Mouse (Mus musculus) heart, embryonic 16.5 days (tissue): ENCODE data around the gene Il2ra. TPM values are rescaled to one million over a fixed set of nuclear protein-coding genes. Genes with fewer than 3 reads are reported as not detected.

Experiments used
- ATAC-seq: fragments of 200-750 bp; cut with Nextera tagmentation; replicated peaks from 2 replicates; pipeline ENCODE4 v1.8.0; 2017; ENCODE audit warnings: moderate number of reproducible peaks; ENCODE audit not compliant: insufficient read depth, low FRiP score; ENCODE audit errors: extremely low read depth
- H3K27ac ChIP-seq: fragments of 300-500 bp; sonication (generic); 2 replicates; pipeline ENCODE4 v1.5.1; 2014; ENCODE audit warnings: mild to moderate bottlenecking, low read length, control low read depth, moderate library complexity
- H3K27me3 ChIP-seq: fragments of 300-500 bp; sonication (generic); 2 replicates; pipeline ENCODE4 v1.6.1; 2014; ENCODE audit warnings: low read length, mixed read lengths; ENCODE audit not compliant: control insufficient read depth, insufficient read depth
- H3K36me3 ChIP-seq: fragments of 300-500 bp; sonication (generic); 2 replicates; pipeline ENCODE4 v1.6.1; 2014; ENCODE audit not compliant: control insufficient read depth, insufficient read depth
- H3K4me1 ChIP-seq: fragments of 300-500 bp; sonication (generic); 2 replicates; pipeline ENCODE4 v1.6.1; 2014; ENCODE audit warnings: low read length, mixed read lengths; ENCODE audit not compliant: control insufficient read depth, insufficient read depth
- H3K4me2 ChIP-seq: fragments of 300-500 bp; sonication (generic); 2 replicates; pipeline ENCODE4 v1.6.1; 2014; ENCODE audit warnings: low read depth, mild to moderate bottlenecking, control low read depth, low read length
- H3K4me3 ChIP-seq: fragments of 300-500 bp; sonication (generic); 2 replicates; pipeline ENCODE4 v1.5.1; 2014; ENCODE audit warnings: mild to moderate bottlenecking, control low read depth, low read length
- H3K9ac ChIP-seq: fragments of 300-500 bp; sonication (generic); 2 replicates; pipeline ENCODE4 v1.6.1; 2014; ENCODE audit warnings: low read length, control low read depth
- H3K9me3 ChIP-seq: fragments of 300-500 bp; sonication (generic); replicated peaks from 2 replicates; pipeline ENCODE4 v1.6.1; 2016; ENCODE audit warnings: low read length; ENCODE audit not compliant: control insufficient read depth
- WGBS: fragments of 180-500 bp; shearing (Covaris S2); extraction: QIAGEN DNeasy Blood & Tissue Kit; methylation state at CpG from one replicate; pipeline ENCODE4 v1.1.7; 2014; 5-methylcytosine and 5-hydroxymethylcytosine counted together
- polyA plus RNA-seq: library from polyadenylated mRNA; unstranded; fragments of >200 nt; fragmentation: Nextera tagmentation; extraction: Ambion mirVana; gene quantifications from 2 replicates; pipeline ENCODE4 v1.2.1, GENCODE M21; 2015

Il2ra gene
- polyA plus RNA-seq, 1 experiment from 2014 or later, result 21.2 TPM

DNA sequence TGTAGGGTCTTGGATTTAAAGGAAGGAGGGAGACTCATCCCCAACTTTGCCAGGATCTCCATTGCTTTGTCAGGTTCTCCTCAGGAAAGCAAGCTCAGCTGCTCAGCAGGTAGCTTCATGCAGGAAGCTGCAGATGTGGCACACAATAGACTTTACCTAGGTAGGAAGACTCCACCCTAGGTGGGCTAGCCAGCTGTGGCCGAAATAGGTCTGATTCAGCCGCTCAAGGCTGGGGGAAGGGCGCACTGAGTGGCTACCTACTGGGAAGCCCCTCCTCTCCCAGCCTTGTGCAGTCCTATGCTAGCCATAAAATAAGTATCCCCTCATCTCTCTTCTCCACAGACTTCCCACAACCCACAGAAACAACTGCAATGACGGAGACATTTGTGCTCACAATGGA lies 40.1 kb downstream of the Il2ra start:
- Histone ChIP-seq H3K4me1 (no peaks in the 10 kb centered on the region), H3K36me3 (no peaks in the 10 kb centered on the region), H3K27me3 (no peaks in the 10 kb centered on the region), H3K27ac (no peak overlapping the region), H3K9me3 (no peaks in the 10 kb centered on the region), H3K9ac (no peak overlapping the region), H3K4me3 (no peak overlapping the region), H3K4me2 (no peak overlapping the region)
- 67% methylated on average over 4 of the region's 4 CpGs for WGBS
- ATAC-seq, result no peak

DNA sequence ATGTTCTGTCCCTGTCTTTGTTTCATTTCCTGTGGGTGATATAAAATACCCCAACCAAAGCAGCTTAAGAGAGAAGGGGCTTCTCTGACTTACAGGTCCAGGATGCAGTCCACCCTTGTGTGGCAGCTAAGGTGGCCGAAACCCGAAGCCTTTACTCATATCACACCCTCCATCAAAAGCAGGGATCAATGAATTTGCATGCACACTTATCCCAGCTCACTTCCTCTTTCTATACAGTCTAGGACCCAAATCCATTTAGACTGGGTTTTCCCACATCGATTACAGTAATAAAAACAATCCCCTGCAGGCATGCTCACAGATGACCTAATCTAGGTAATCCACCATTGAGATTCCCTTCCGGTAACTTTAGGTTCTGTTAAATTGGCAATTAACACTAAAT lies 43.9 kb downstream of the Il2ra start:
- ATAC-seq, result no peak
- Histone ChIP-seq H3K4me1 (no peaks in the 10 kb centered on the region), H3K27ac (no peak overlapping the region), H3K27me3 (no peaks in the 10 kb centered on the region), H3K4me3 (no peak overlapping the region), H3K4me2 (no peak overlapping the region), H3K36me3 (no peaks in the 10 kb centered on the region), H3K9ac (no peak overlapping the region), H3K9me3 (no peaks in the 10 kb centered on the region)
- 75% methylated on average over 4 of the region's 4 CpGs for WGBS

DNA sequence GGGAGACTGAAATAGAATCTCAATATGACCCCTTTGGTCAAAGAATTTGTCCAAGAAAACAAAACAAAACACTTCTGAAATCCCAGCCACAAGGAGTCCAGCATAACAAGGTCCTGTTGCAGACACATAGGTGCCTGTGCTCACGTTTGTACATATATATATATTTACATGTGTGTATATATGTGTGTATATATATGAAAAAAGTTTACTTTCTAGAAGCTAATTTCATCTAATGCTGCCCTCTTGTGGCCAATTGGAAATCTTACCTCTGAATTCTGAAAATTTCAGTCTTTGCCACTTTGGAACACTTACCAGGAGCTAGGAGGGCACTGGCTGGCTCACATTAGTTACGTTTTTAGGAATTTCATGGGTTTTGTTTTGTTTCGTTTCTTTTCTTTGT lies 44.8 kb downstream of the Il2ra start:
- Histone ChIP-seq H3K4me3 (no peak overlapping the region), H3K9ac (no peak overlapping the region), H3K4me2 (no peak overlapping the region), H3K9me3 (no peaks in the 10 kb centered on the region), H3K4me1 (no peaks in the 10 kb centered on the region), H3K27ac (no peak overlapping the region), H3K27me3 (no peaks in the 10 kb centered on the region), H3K36me3 (no peaks in the 10 kb centered on the region)
- 15% methylated on average over 3 of the region's 3 CpGs for WGBS
- no peak for ATAC-seq

DNA sequence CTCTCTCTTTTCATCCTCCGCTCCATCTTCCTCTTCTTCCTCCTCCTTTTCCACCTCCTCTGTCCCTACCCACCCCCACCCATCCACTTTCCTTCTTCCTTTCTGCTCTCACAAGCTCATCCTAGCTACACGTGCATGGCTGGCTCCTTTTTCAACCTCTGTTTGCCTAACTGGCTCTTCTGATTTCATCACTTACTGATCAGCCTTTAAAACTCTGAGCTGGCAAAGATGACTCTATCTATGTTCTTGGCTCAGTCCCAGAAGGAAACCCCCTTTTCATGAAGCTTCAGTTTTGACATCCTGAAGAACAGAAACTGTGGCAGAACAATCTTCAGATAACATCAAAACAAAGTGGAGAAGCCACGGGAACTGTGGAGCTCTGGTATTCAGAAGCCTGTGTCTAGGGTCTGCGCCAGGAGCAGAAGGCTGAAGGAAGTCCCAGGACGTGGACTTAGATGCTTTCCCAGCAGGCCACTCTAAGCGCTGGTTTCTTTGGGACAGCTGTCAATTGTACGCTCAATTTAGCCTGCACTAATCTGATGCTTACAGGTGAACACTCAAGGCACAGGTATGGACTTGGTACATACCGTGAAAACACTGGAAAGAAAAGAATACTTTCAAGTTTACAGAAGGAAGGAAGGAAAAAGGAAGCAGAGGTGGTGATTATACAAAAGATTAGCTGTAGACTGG lies 47.7 kb downstream of the Il2ra start:
- Histone ChIP-seq H3K36me3 (no peaks in the 10 kb centered on the region), H3K4me1 (no peaks in the 10 kb centered on the region), H3K27ac (no peak overlapping the region), H3K4me3 (no peak overlapping the region), H3K27me3 (no peaks in the 10 kb centered on the region), H3K9me3 (no peaks in the 10 kb centered on the region), H3K9ac (no peak overlapping the region), H3K4me2 (no peak overlapping the region)
- no peak for ATAC-seq
- 52% methylated on average over 8 of the region's 8 CpGs for WGBS

DNA sequence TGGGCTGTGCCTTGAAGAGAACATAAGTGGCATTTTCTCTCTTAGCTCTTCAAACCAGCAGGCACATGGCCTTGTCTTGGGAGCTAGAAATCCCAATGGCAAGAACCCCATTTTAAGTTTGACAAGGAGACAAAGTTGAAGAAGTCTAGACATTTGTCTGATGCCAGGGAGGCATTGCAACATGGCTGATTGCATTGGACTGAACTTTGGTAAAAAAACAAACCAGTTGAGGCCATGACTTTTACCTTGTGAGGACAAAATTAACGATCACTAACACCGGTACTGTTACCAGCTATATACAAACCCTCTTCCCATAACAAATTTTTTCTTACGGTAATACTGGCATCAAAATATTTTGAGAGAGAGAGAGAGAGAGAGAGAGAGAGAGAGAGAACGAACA lies 50.7 kb downstream of the Il2ra start:
- Histone ChIP-seq H3K9ac (no peak overlapping the region), H3K27ac (no peak overlapping the region), H3K36me3 (no peaks in the 10 kb centered on the region), H3K4me1 (no peaks in the 10 kb centered on the region), H3K9me3 (no peaks in the 10 kb centered on the region), H3K4me2 (no peak overlapping the region), H3K27me3 (no peaks in the 10 kb centered on the region), H3K4me3 (no peak overlapping the region)
- 83% methylated on average over 4 of the region's 4 CpGs for whole genome bisulfite sequencing
- ATAC-seq, result no peak

DNA sequence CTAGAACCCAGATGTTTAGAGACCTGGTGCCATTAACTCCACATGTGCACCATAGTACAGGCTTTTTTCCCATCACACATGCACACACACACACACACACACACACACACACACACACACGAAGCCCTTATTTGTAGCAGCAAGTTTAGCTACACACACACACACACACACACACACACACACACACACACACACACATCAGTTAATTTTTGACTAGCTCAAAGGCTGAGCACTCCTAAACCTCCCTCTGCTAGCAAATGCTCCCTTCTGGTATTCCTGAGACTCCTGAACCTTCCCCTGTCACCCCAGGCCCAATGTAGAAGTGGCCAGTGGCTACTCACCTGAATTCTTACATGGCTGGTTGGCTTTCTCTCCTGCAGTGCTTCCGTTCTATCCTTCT lies 51.5 kb downstream of the Il2ra start:
- Histone ChIP-seq H3K9ac (no peak overlapping the region), H3K27me3 (no peaks in the 10 kb centered on the region), H3K9me3 (no peaks in the 10 kb centered on the region), H3K4me3 (no peak overlapping the region), H3K4me2 (no peak overlapping the region), H3K27ac (no peak overlapping the region), H3K36me3 (no peaks in the 10 kb centered on the region), H3K4me1 (no peaks in the 10 kb centered on the region)
- no peak for ATAC-seq
- WGBS, result 66% methylated on average over 2 of the region's 2 CpGs

DNA sequence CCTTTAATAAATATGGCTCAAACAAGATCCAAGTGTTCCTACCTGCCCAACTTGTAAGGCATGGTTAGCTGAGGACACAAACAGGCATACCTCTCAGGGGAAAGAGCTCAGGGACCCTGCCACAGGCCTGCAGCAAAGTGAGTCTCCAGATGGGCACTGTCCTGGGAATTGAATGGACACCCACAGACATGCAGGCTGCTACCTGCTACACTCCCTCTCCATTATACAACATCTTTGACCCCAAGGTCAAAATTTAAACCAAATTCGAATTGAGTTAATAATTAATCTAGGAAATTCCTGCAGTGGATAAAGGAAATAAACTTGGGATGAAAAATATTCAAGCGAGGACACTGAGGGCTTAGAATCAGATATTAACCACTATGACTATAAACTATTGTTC lies 53.3 kb downstream of the Il2ra start:
- Histone ChIP-seq H3K4me3 (no peak overlapping the region), H3K27me3 (no peaks in the 10 kb centered on the region), H3K4me2 (no peak overlapping the region), H3K27ac (no peak overlapping the region), H3K4me1 (no peaks in the 10 kb centered on the region), H3K9me3 (0 out of 2 replicates have a peak, but pooled peaks cover 2% of the 10 kb centered on the region), H3K9ac (no peak overlapping the region), H3K36me3 (no peaks in the 10 kb centered on the region)
- WGBS, result 56% methylated on average over 2 of the region's 2 CpGs
- ATAC-seq, result no peak

DNA sequence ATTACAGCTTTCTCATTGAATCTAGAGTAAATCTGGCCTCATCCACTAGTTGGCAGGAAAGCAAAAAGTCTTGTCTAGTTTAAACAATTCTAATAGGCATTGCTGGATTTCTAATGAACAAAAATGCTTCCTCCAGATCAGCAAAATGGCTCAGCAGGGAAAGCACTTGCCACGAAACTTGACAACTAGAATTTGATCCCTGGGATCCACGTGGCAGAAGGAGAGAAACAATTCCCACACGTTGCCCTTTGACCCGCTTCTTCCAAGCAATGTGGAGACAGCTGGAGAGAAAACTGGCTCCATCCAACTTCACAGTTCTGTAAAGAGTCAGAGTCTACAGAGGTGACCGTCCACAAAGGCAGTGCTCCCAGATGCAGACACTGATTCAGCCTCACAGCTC lies 56.4 kb downstream of the Il2ra start:
- Histone ChIP-seq H3K36me3 (no peaks in the 10 kb centered on the region), H3K9ac (no peak overlapping the region), H3K4me1 (no peaks in the 10 kb centered on the region), H3K4me3 (no peak overlapping the region), H3K27me3 (no peaks in the 10 kb centered on the region), H3K27ac (no peak overlapping the region), H3K4me2 (no peak overlapping the region), H3K9me3 (0 out of 2 replicates have a peak, but pooled peaks cover 2% of the 10 kb centered on the region)
- ATAC-seq, result no peak
- WGBS, result 62% methylated on average over 5 of the region's 5 CpGs

DNA sequence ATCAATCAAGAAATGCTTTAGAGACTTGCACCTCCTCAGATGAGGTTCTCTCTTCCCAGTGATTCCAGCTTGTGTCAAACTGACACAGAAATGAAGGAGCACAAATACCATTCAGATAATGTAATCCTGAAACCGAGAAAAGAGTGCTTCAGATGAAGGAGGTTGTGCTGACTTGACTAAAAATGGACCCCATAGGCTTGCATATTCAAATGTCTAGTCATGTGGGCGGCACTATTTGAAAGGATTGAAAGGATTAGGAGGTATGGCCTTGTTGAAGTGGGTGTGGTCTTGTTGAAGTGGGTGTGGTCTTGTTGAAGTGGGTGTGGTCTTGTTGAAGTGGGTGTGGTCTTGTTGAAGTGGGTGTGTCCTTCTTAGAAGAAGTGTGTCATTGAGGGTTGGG lies 57.3 kb downstream of the Il2ra start:
- H3K27ac ChIP-seq, result no peak overlapping the region
- no peak overlapping the region for H3K9ac ChIP-seq
- no peak overlapping the region for H3K4me3 ChIP-seq
- H3K36me3 ChIP-seq, result no peaks in the 10 kb centered on the region
- ATAC-seq, result no peak
- 77% methylated on average over 2 of the region's 2 CpGs for WGBS
- H3K4me2 ChIP-seq, result no peak overlapping the region
- no peaks in the 10 kb centered on the region for H3K4me1 ChIP-seq
- 0 out of 2 replicates have a peak, but pooled peaks cover 2% of the 10 kb centered on the region for H3K9me3 ChIP-seq
- no peaks in the 10 kb centered on the region for H3K27me3 ChIP-seq
